Mouse (Mus musculus): ENCODE data around the gene Esrrb. TPM values are rescaled to one million over a fixed set of nuclear protein-coding genes. Genes with fewer than 3 reads are reported as not detected.

The Esrrb gene
- total RNA-seq, 2 experiments from 2014 or later, result 1.8 to 2.2 TPM

- Histone ChIP-seq H3K4me3 (no peak overlapping the region), H3K27ac (no peak overlapping the region)
- no peak for DNase-seq (ENCODE audit: extremely low spot score in 1 of 2, low spot score in 2 of 2)
- intact Hi-C loops (cut with DNase I), result no loop called here
- TF ChIP-seq CTCF (IDR thresholded peaks at IDR 0.05), result peak; percentile 23; the same call in 1 of the 2 replicates
Observed at GRCm38 (mm10) chr12:86508313-86508988, 147.5 kb downstream of the Esrrb start.

GRCm38 (mm10) chr12:86509295-86510279 lies 148.7 kb downstream of the Esrrb start:
- H3K4me3 ChIP-seq, result no peak overlapping the region
- no peak for TF ChIP-seq CTCF (IDR thresholded peaks at IDR 0.05)
- DNase-seq (ENCODE audit: extremely low spot score in 1 of 2, low spot score in 2 of 2), result no peak
- intact Hi-C loops (cut with DNase I), result no loop called here
- H3K27ac ChIP-seq, result no peak overlapping the region

- intact Hi-C loops (cut with DNase I), result no loop called here
- no peak overlapping the region for H3K4me3 ChIP-seq
- no peak for TF ChIP-seq CTCF (IDR thresholded peaks at IDR 0.05)
- no peak for DNase-seq (ENCODE audit: extremely low spot score in 1 of 2, low spot score in 2 of 2)
- no peak overlapping the region for H3K27ac ChIP-seq
Observed at GRCm38 (mm10) chr12:86512335-86512734, 151.4 kb downstream of the Esrrb start.

GRCm38 (mm10) chr12:86513596-86513995 lies 152.7 kb downstream of the Esrrb start:
- H3K27ac ChIP-seq, result no peak overlapping the region
- no peak for TF ChIP-seq CTCF (IDR thresholded peaks at IDR 0.05)
- intact Hi-C loops (cut with DNase I), result no loop called here
- H3K4me3 ChIP-seq, result no peak overlapping the region
- no peak for DNase-seq (ENCODE audit: extremely low spot score in 1 of 2, low spot score in 2 of 2)

- no peak for DNase-seq (ENCODE audit: extremely low spot score in 1 of 2, low spot score in 2 of 2)
- Histone ChIP-seq H3K4me3 (no peak overlapping the region), H3K27ac (no peak overlapping the region)
- TF ChIP-seq CTCF (IDR thresholded peaks at IDR 0.05), result no peak
- intact Hi-C loops (cut with DNase I), result no loop called here
Observed at GRCm38 (mm10) chr12:86516602-86517001, 155.7 kb downstream of the Esrrb start.

GRCm38 (mm10) chr12:86517721-86518120 lies 156.8 kb downstream of the Esrrb start:
- H3K27ac ChIP-seq, result no peak overlapping the region
- intact Hi-C loops (cut with DNase I), result no loop called here
- DNase-seq (ENCODE audit: extremely low spot score in 1 of 2, low spot score in 2 of 2), result no peak
- no peak overlapping the region for H3K4me3 ChIP-seq
- no peak for TF ChIP-seq CTCF (IDR thresholded peaks at IDR 0.05)

GRCm38 (mm10) chr12:86518746-86519145 lies 157.8 kb downstream of the Esrrb start:
- no peak overlapping the region for H3K4me3 ChIP-seq
- intact Hi-C loops (cut with DNase I), result no loop called here
- H3K27ac ChIP-seq, result no peak overlapping the region
- TF ChIP-seq CTCF (IDR thresholded peaks at IDR 0.05), result no peak
- peak; percentile 34 to 72 for DNase-seq (ENCODE audit: extremely low spot score in 1 of 2, low spot score in 2 of 2)

- H3K27ac ChIP-seq, result no peak overlapping the region
- H3K4me3 ChIP-seq, result no peak overlapping the region
- TF ChIP-seq CTCF (IDR thresholded peaks at IDR 0.05), result no peak
- intact Hi-C loops (cut with DNase I), result no loop called here
- DNase-seq (ENCODE audit: extremely low spot score in 1 of 2, low spot score in 2 of 2), result no peak
Observed at GRCm38 (mm10) chr12:86534283-86534682, 173.4 kb downstream of the Esrrb start.

- no peak for DNase-seq (ENCODE audit: extremely low spot score in 1 of 2, low spot score in 2 of 2)
- no peak for TF ChIP-seq CTCF (IDR thresholded peaks at IDR 0.05)
- no peak overlapping the region for H3K4me3 ChIP-seq
- H3K27ac ChIP-seq, result no peak overlapping the region
- intact Hi-C loops (cut with DNase I), result no loop called here
Observed at GRCm38 (mm10) chr12:86537799-86538198, 176.9 kb downstream of the Esrrb start.

- no peak for TF ChIP-seq CTCF (IDR thresholded peaks at IDR 0.05)
- DNase-seq (ENCODE audit: extremely low spot score in 1 of 2, low spot score in 2 of 2), result no peak
- Histone ChIP-seq H3K27ac (no peak overlapping the region), H3K4me3 (no peak overlapping the region)
- intact Hi-C loops (cut with DNase I), result no loop called here
Observed at GRCm38 (mm10) chr12:86538711-86539110, 177.8 kb downstream of the Esrrb start.

- TF ChIP-seq CTCF (IDR thresholded peaks at IDR 0.05), result no peak
- Histone ChIP-seq H3K4me3 (no peak overlapping the region), H3K27ac (no peak overlapping the region)
- intact Hi-C loops (cut with DNase I), result no loop called here
- DNase-seq (ENCODE audit: extremely low spot score in 1 of 2, low spot score in 2 of 2), result no peak
Observed at GRCm38 (mm10) chr12:86539511-86539910, 178.6 kb downstream of the Esrrb start.

- intact Hi-C loops (cut with DNase I), result no loop called here
- DNase-seq (ENCODE audit: extremely low spot score in 1 of 2, low spot score in 2 of 2), result no peak
Observed at GRCm38 (mm10) chr12:86547808-86548207, 186.9 kb downstream of the Esrrb start.

More at GRCm38 (mm10) chr12:86547808-86548207, 186.9 kb downstream of the Esrrb start:
- Histone ChIP-seq H3K4me3 (no peak overlapping the region), H3K27ac (no peak overlapping the region)
- no peak for TF ChIP-seq CTCF (IDR thresholded peaks at IDR 0.05)

Measured in left cerebral cortex, adult 2 months (tissue).